Mouse (Mus musculus) heart, adult 2 months (tissue): ENCODE measurements around the gene Tmx2.

Experiments
- CTCF ChIP-seq: fragments of 200-600 bp; IDR thresholded peaks from 2 replicates; pipeline ENCODE4 v1.8.1; 2022; ENCODE audit warnings: antibody characterized with exemption, mild to moderate bottlenecking, moderate library complexity
- POLR2A ChIP-seq: fragments of 200-500 bp; IDR thresholded peaks from 2 replicates; pipeline ENCODE4 v1.6.1; 2011; ENCODE audit warnings: mild to moderate bottlenecking, low read depth, low read length, control low read depth; ENCODE audit not compliant: insufficient read depth

- TF ChIP-seq CTCF (no peak), POLR2A (no peak)
These were observed 52.5 kb downstream of the Tmx2 start for GRCm38 (mm10) chr2:84626366-84626975.
